Mouse (Mus musculus) intestine, postnatal 0 days (tissue): ENCODE data around the gene M1ap. TPM values are rescaled to one million over a fixed set of nuclear protein-coding genes. Genes with fewer than 3 reads are reported as not detected.

Experiments
- ATAC-seq: fragments of 200-750 bp; cut with Nextera tagmentation; 2 replicates; pipeline ENCODE4 v1.8.0; 2017; ENCODE audit warnings: mild to moderate bottlenecking, moderate TSS enrichment, moderate library complexity
- H3K27ac ChIP-seq: fragments of 300-500 bp; sonication (generic); 2 replicates; pipeline ENCODE4 v1.5.1; 2014; ENCODE audit warnings: mild to moderate bottlenecking, low read depth, low read length, moderate library complexity
- H3K27me3 ChIP-seq: fragments of 300-500 bp; sonication (generic); replicated peaks from 2 replicates; pipeline ENCODE4 v1.6.1; 2014; ENCODE audit warnings: low read length, mixed read lengths; ENCODE audit not compliant: control insufficient read depth, insufficient read depth
- H3K36me3 ChIP-seq: fragments of 300-500 bp; sonication (generic); 2 replicates; pipeline ENCODE4 v1.6.1; 2014; ENCODE audit warnings: mild to moderate bottlenecking, moderate library complexity; ENCODE audit not compliant: control insufficient read depth, insufficient read depth
- H3K4me1 ChIP-seq: fragments of 300-500 bp; sonication (generic); replicated peaks from 2 replicates; pipeline ENCODE4 v1.6.1; 2014; ENCODE audit warnings: antibody characterized with exemption, low read length, mixed read lengths; ENCODE audit not compliant: control insufficient read depth, insufficient read depth
- H3K4me2 ChIP-seq: fragments of 300-500 bp; sonication (generic); replicated peaks from 2 replicates; pipeline ENCODE4 v1.6.1; 2014; ENCODE audit warnings: low read depth, mild to moderate bottlenecking, moderate library complexity
- H3K4me3 ChIP-seq: fragments of 300-500 bp; sonication (generic); 2 replicates; pipeline ENCODE4 v1.5.1; 2014; ENCODE audit warnings: low read depth, low read length
- H3K9ac ChIP-seq: fragments of 300-500 bp; sonication (generic); 2 replicates; pipeline ENCODE4 v1.6.1; 2014; ENCODE audit warnings: mild to moderate bottlenecking, low read depth, low read length
- H3K9me3 ChIP-seq: fragments of 300-500 bp; sonication (generic); 2 replicates; pipeline ENCODE4 v1.6.1; 2016; ENCODE audit warnings: mixed run types; ENCODE audit not compliant: control insufficient read depth
- CTCF ChIP-seq: sonication (generic); IDR thresholded peaks from 2 replicates; pipeline ENCODE4 v1.5.1; 2016; ENCODE audit warnings: low read depth, mild to moderate bottlenecking, control low read depth, antibody characterized with exemption, moderate library complexity
- WGBS: fragments of 180-500 bp; shearing (Covaris S2); extraction: QIAGEN DNeasy Blood & Tissue Kit; methylation state at CpG from one replicate; pipeline ENCODE4 v1.1.7; 2014; 5-methylcytosine and 5-hydroxymethylcytosine counted together
- polyA plus RNA-seq: library from polyadenylated mRNA; unstranded; fragments of >200 nt; fragmentation: Nextera tagmentation; extraction: Ambion mirVana; gene quantifications from 2 replicates; pipeline ENCODE4 v1.2.1, GENCODE M21; 2015

Gene M1ap
- polyA plus RNA-seq, 1 experiment from 2014 or later, result 0.16 TPM

GRCm38 (mm10) chr6:82917778-82918129 lies 28.9 kb upstream of the M1ap start:
- Histone ChIP-seq H3K4me2 (no peak overlapping the region), H3K4me1 (no peaks in the 10 kb centered on the region), H3K36me3 (no peaks in the 10 kb centered on the region), H3K9me3 (no peaks in the 10 kb centered on the region), H3K9ac (no peak overlapping the region), H3K27me3 (peaks cover 3% of the 10 kb centered on the region; the same call in 1 of the 2 replicates), H3K4me3 (no peak overlapping the region), H3K27ac (no peak overlapping the region)
- 14% methylated on average over 8 of the region's 8 CpGs for WGBS
- ATAC-seq, result 0 out of 2 replicates have a peak, but pooled peaks have one; percentile 16
- peak; percentile 85 for TF ChIP-seq CTCF

GRCm38 (mm10) chr6:82918371-82918770 lies 28.3 kb upstream of the M1ap start:
- no peak overlapping the region for H3K27ac ChIP-seq
- no peaks in the 10 kb centered on the region for H3K9me3 ChIP-seq
- ATAC-seq, result no peak
- H3K9ac ChIP-seq, result no peak overlapping the region
- peaks cover 3% of the 10 kb centered on the region; the same call in 1 of the 2 replicates for H3K27me3 ChIP-seq
- no peak overlapping the region for H3K4me3 ChIP-seq
- WGBS, result 83% methylated on average over 14 of the region's 14 CpGs
- TF ChIP-seq CTCF, result no peak
- H3K4me1 ChIP-seq, result no peaks in the 10 kb centered on the region
- H3K36me3 ChIP-seq, result no peaks in the 10 kb centered on the region
- no peak overlapping the region for H3K4me2 ChIP-seq

DNA sequence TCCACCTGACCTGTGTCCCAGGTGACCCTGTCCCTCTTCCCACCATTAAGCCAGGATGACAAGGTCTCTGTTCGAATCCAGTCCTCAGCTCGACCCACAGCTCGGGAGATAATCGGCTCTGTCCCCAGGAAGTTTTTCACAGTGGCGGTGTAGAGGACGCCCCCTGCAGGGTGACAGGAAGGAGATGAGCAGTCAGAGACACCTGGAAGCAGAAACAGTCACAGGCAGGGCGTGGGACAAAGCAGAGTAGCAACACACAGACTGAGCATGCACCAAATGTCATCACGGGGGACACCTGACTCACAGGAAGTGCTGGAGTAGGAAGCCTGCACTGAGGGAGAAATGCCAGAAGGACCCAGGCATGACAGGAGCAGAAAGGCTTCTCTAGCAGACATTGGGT lies 27.2 kb upstream of the M1ap start:
- Histone ChIP-seq H3K27ac (no peak overlapping the region), H3K9me3 (no peaks in the 10 kb centered on the region), H3K4me1 (no peaks in the 10 kb centered on the region), H3K27me3 (peaks cover 3% of the 10 kb centered on the region; the same call in 1 of the 2 replicates), H3K4me2 (no peak overlapping the region), H3K9ac (no peak overlapping the region), H3K36me3 (no peaks in the 10 kb centered on the region), H3K4me3 (no peak overlapping the region)
- no peak for ATAC-seq
- 56% methylated on average over 8 of the region's 8 CpGs for WGBS
- TF ChIP-seq CTCF, result 0 out of 2 replicates have a peak, but pooled peaks have one; percentile 9

DNA sequence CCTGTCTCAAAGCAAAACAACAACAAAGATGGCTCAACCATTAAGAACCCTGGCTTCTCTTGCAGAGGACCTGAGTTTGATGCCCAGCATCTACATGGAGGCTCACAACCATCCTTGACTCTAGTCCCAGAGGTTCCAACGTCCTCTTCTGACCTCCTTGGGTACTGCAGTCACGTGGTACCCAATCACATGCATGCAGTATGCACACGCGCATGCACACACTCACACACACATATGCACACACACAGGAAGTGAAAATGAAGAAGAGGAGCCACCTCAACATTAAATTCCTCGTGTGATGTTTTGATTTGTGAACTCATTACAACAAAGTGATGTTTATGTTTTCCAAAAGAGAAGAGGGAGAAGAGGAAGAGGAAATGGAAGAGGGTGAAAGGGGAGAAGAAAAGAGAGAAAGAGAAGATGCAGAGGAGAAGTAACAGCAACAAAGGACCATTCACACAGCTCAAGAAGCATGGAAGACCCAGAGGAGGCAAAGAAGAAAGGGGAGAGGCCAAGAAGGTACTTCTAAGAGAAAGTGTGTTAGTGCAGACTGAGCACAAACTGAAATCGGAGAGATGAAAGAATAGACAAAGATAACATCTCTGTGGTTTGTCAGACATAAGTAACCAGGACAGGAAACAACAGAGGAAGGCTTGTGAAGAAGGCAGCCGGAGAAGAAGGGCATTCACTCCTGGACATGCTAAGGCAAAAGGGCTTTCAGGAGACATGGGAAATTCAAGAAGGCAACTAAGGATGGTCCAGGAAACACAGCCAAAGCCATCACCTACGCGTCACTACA lies 25.1 kb upstream of the M1ap start:
- H3K4me3 ChIP-seq, result no peak overlapping the region
- H3K27ac ChIP-seq, result no peak overlapping the region
- ATAC-seq, result no peak
- H3K9me3 ChIP-seq, result no peaks in the 10 kb centered on the region
- H3K27me3 ChIP-seq, result peaks cover 3% of the 10 kb centered on the region; the same call in 1 of the 2 replicates
- H3K4me1 ChIP-seq, result no peaks in the 10 kb centered on the region
- H3K4me2 ChIP-seq, result no peak overlapping the region
- no peak overlapping the region for H3K9ac ChIP-seq
- no peak for TF ChIP-seq CTCF
- 75% methylated on average over 9 of the region's 9 CpGs for WGBS
- no peaks in the 10 kb centered on the region for H3K36me3 ChIP-seq

DNA sequence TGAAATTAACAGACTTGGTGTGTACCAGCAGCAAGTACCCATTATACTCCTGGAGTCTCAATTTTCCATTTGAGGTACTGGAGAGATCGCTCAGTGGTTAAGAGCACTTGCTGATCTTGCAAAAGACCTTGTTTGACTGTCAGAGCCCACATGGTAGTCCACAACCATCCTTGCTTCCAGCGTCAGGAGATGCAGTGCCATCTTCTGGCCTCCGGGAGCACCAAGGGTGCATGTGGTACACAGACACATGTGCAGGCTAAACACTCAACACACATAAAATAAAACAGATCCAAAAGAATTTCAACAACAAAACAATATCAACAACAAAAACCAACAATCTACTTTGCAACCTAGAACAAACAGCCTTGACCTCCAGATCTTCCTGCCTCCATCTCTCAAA lies 21.7 kb upstream of the M1ap start:
- Histone ChIP-seq H3K27me3 (no peaks in the 10 kb centered on the region), H3K9ac (no peak overlapping the region), H3K9me3 (no peaks in the 10 kb centered on the region), H3K4me2 (no peak overlapping the region), H3K4me3 (no peak overlapping the region), H3K27ac (no peak overlapping the region), H3K4me1 (no peaks in the 10 kb centered on the region), H3K36me3 (no peaks in the 10 kb centered on the region)
- 57% methylated on average over 3 of the region's 3 CpGs for WGBS
- ATAC-seq, result no peak
- peak; percentile 51 for TF ChIP-seq CTCF

DNA sequence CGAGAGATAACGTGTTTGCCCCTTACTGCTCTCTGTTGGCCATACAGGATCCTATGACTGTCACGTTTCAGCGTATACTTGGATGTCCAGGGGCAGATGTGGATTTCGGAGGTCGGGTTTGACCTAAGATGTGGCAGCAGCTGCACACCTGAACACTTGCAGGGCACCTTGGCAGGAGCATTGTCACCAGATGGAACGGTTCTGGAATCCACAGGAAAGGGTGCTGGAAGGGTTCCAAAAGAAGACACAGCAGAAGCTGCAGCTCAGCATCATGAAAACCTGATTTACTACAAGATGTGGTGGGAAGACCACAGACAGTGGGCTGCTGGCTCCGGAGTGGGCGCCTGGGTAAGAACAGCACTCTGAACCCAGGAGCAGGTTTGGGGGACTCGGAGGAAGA lies 20.6 kb upstream of the M1ap start:
- Histone ChIP-seq H3K27ac (no peak overlapping the region), H3K9ac (no peak overlapping the region), H3K4me2 (no peak overlapping the region), H3K36me3 (no peaks in the 10 kb centered on the region), H3K9me3 (no peaks in the 10 kb centered on the region), H3K4me3 (no peak overlapping the region), H3K27me3 (no peaks in the 10 kb centered on the region), H3K4me1 (no peaks in the 10 kb centered on the region)
- no peak for TF ChIP-seq CTCF
- 71% methylated on average over 10 of the region's 10 CpGs for WGBS
- no peak for ATAC-seq
